Mouse (Mus musculus): ENCODE measurements around the gene Wnt9b.

GRCm38 (mm10) chr11:103764601-103765000 is 15.0 kb upstream of the Wnt9b start:
- TF ChIP-seq CTCF (IDR thresholded peaks at IDR 0.05) (no peak), POLR2A (IDR thresholded peaks at IDR 0.05; ENCODE audit: insufficient read depth, low read depth, low read length) (no peak), EP300 (IDR thresholded peaks at IDR 0.05; ENCODE audit: insufficient read depth, low read depth, low read length) (no peak)
